Mouse (Mus musculus) adipocyte (in vitro differentiated cells): ENCODE measurements around the gene Itga4.

ENCODE experiments used
- DNase-seq: peaks from one replicate; pipeline ENCODE4 v3.0.0-alpha.2; 2016; ENCODE audit warnings: low spot score

Gene Itga4

GRCm38 (mm10) chr2:79352100-79352802 is 97.0 kb downstream of the Itga4 start:
- DNase-seq: no peak

DNA sequence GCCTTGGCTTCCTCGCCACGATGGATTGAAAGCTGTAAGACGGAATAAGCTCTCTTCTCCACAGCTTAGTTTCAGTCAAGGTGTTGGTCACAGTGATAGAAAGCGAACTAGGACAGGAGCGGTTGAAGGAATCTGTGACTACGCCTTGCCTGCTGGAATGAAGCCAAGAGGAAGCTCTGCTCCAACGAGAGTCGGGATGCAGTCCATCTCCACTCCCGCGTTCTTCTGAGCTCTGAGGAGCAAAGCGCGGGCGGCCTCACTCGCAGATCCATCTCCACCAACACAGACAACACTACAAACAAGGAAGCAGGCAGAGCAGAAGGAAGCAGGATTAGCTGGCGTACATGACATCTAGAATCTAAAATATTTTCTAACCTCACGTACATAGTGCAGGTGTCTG is 99.5 kb downstream of the Itga4 start:
- no peak for DNase-seq

DNA sequence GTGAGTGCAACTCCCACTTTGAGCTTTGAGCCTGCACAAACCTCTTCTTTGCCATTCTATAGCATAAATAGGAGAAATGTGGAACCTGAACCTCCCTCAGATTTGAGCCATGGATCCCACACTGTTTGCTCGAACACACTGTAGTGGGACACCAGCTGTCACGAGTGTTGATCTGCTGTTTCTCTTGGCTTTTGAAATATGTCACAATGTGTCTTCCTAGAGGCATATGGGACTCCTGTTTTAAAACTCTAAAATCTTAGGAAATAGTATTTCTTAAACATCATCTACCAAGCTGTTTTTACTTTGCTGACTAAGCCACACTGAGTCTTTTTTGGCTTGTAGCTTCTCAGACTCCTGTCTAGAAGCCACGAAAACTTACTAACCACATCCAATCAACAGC is 102.6 kb downstream of the Itga4 start:
- no peak for DNase-seq

DNA sequence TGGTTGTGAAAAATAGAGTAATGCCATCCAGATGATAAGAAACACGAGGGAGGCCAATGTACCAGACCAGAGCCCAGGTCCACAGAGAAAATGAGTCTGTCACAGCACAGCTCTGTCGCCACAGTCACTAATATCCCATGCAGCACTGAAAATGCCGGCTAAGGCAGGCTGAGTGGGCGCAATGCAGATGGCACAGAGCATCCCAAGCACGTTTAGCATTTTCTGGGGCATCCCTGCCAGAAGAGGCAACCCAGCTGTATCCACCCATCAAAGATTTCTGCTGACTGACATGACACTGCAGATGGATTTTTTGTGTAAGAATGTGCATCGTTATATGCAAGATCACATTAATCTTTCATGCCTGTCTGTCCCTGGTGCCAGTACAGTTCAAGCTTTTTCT is 106.8 kb downstream of the Itga4 start:
- no peak for DNase-seq

DNA sequence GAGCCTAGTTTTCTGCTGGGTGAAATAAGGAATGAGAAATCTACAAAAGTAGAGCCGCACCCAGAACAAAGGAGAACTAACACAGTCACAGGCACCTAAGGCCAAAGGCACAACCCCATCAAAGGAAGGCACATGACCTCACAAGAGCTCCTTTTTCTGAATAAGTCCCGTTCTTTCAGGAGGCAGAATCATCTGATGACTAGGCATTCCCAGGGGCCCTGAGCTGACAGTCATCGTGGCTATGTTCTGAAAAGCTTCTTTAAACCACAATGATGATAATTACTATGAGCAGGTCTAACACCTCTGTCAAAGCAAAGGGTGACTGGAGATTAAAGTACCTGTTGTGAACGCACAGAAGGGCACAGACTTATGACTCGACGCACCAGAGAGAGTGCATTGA is 108.7 kb downstream of the Itga4 start:
- DNase-seq: no peak

GRCm38 (mm10) chr2:79367451-79368450 is 112.5 kb downstream of the Itga4 start:
- peak; percentile 24 for DNase-seq

GRCm38 (mm10) chr2:79368661-79369060 is 113.4 kb downstream of the Itga4 start:
- no peak for DNase-seq

DNA sequence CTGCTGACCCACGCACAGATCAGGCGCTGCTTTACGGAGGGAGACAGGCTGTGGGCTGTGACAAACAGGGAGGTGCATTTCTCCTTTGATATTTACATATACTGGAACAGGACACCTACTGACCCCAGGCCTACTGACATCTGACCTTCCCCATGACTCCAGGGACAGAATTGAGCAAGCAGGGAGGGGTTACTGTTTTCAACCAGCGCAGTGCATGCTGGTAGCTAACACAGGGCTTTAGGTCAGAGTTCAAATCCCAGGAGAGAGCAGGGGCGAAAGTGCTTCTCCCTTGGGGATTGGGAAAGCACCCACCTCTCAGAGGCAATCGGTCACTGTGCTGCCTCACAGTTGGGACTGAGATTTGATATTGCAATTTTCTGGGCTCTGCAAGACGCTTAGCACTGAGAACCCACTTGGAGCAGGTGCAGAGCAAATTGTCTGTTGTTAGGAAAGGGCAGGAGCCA is 113.9 kb downstream of the Itga4 start:
- peak; percentile 9 for DNase-seq

DNA sequence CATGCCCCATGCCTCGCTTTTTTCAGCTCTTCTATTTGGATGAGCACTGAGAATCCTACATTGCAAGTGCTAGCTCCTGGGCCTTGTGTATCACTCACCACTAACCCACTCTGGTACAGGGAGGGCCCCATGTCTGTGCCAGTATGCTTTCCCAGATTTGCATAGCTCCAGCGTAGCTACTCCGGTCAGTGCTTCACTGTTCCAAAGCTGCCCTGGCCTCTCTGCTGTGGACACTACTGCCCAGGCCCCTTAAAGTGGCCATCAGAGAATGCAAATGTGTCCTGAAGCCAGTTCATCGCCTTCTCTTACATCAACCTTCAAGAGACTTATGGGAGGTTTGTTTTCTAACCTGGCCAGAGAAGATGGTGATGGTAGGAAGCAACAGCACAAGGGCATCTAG is 114.7 kb downstream of the Itga4 start:
- no peak for DNase-seq

GRCm38 (mm10) chr2:79370711-79371312 is 115.6 kb downstream of the Itga4 start:
- no peak for DNase-seq

GRCm38 (mm10) chr2:79371326-79372153 is 116.3 kb downstream of the Itga4 start:
- DNase-seq: no peak

DNA sequence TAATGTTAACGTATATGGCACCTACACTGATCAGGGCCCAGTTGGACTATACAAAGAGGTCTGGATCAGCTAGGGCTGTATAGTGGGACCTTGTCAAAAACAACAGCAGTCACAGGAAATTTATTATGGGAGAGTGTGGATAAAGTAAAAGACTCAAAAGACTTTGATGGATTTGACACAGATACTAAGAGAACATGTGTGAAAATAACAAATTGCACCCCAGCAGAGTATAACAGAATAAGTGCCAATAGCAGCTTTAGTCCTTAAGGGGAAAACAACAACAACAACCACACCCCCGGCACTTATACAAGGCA is 116.9 kb downstream of the Itga4 start:
- DNase-seq: no peak

DNA sequence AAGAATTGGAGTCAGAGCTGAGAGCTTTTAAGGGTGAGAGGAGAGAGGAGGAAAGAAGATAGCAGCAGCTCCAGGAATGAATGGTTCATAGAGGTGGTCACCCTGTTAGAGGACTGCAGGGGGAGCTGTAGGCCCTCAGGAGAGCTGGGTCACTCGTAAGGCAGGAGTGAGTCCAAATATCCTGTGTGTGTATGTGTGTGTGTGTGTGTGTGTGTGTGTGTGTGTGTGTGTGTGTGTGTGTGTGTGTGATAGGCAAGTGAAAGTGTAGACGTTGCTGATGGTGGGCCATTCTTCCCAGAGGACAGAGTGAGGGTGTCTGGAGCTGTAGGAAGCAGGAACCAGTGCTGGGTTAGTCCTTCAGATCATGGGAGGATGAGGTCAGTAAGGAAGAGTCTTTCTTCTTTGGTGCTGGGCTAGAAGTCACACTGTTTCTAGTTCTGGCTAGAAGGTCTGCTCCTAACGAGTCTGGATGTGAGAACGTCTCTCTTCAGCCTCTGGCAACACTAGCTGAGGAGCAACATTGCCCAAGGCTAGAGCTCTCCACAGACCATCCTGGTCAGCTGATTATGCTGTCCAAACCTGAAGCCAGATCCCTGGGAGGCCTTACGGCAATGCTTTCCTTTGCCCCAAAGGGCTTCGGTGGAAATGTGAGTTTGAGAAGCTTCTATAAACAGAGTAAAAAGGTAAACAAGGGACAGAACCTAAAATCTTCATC is 117.4 kb downstream of the Itga4 start:
- DNase-seq: peak; percentile 30

DNA sequence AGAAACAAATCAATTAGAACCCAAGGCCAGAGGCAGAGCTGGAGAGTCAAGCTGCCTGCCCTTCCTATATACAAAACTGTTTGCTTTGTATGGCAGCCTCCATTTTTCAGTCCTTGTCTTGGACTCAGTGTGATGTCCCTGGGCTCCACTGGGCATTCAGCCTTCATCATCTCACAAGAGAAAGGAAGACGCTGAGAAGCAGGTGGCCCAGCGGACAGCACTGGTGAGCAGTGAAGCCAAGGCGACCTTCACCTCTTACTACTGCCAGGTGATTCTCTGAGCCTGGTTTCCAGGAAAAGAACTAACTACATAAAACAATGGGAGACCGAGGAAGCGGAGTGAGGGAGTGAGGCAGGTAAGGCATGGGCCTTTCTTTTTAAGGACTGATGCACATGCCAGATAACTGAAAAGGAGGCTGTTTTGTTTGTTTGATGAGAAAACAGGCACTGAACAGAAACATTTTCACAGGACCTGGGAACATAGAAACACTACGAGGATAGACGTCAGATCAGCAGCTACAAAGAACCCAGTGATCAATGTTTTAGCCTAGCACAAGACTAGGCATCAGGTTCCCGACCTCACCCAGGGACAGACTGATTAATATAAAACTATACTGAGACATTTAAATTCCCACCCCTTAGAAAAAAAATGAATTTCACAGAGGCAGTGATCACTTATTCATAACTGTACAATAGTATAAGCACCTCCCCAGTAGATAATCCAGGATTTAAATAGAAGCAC is 123.3 kb downstream of the Itga4 start:
- DNase-seq: no peak

GRCm38 (mm10) chr2:79379087-79380041 is 124.1 kb downstream of the Itga4 start:
- DNase-seq: no peak
